Mouse (Mus musculus) bone marrow, adult 2 months (tissue): ENCODE results near the gene Tgfbrap1. TPM values are rescaled to one million over a fixed set of nuclear protein-coding genes. Genes with fewer than 3 reads are reported as not detected.
A peak's percentile ranks its signal among the peaks of the same experiment; 100 is the strongest.

ENCODE experiments used
- H3K27ac ChIP-seq: fragments of 200-500 bp; 2 replicates; pipeline ENCODE4 v1.5.1; 2012; ENCODE audit warnings: low read depth, mild to moderate bottlenecking, control low read depth, inconsistent platforms, low read length; ENCODE audit not compliant: control insufficient read depth, poor library complexity, insufficient read depth
- H3K4me1 ChIP-seq: fragments of 200-500 bp; 2 replicates; pipeline ENCODE4 v1.6.1; 2011; ENCODE audit warnings: low read length; ENCODE audit not compliant: control insufficient read depth, insufficient read depth
- H3K4me3 ChIP-seq: fragments of 200-500 bp; replicated peaks from 2 replicates; pipeline ENCODE3; 2011; ENCODE audit warnings: mild to moderate bottlenecking, low read depth, low read length, control low read depth; ENCODE audit not compliant: control insufficient read depth
- CTCF ChIP-seq: fragments of 200-500 bp; IDR thresholded peaks from 2 replicates; pipeline ENCODE4 v1.5.1; 2011; ENCODE audit warnings: low read length, control low read depth; ENCODE audit not compliant: control insufficient read depth, insufficient read depth
- POLR2A ChIP-seq: fragments of 200-500 bp; IDR thresholded peaks from 2 replicates; pipeline ENCODE4 v1.6.1; 2011; ENCODE audit warnings: low read depth, mild to moderate bottlenecking, control low read depth, low read length, borderline replicate concordance; ENCODE audit not compliant: control insufficient read depth
- WGBS: fragments of 180-500 bp; shearing (Covaris S2); methylation state at CpG from one replicate; pipeline ENCODE4 v1.1.7; 2018; 5-methylcytosine and 5-hydroxymethylcytosine counted together
- polyA plus RNA-seq: library from polyadenylated mRNA; stranded (reverse); fragments of >200 nt; gene quantifications from 2 replicates; pipeline ENCODE4 v1.2.4, GENCODE M21; 2011; ENCODE audit warnings: low replicate concordance; ENCODE audit not compliant: missing spikeins, insufficient read depth, insufficient read length

The Tgfbrap1 gene
- polyA plus RNA-seq, 1 experiment = 11.2 TPM

- 68% methylated on average over 4 of the region's 4 CpGs for WGBS
- no peak for TF ChIP-seq POLR2A
- TF ChIP-seq CTCF = no peak
- no peak overlapping the region for H3K4me3 ChIP-seq
- H3K4me1 ChIP-seq = no peaks in the 10 kb centered on the region
- H3K27ac ChIP-seq = no peak overlapping the region
Measured at GRCm38 (mm10) chr1:43124726-43125125, 26.3 kb upstream of the Tgfbrap1 start.

- no peak for TF ChIP-seq POLR2A
- TF ChIP-seq CTCF = no peak
- H3K4me3 ChIP-seq = no peak overlapping the region
- 86% methylated on average over 2 of the region's 2 CpGs for WGBS
- no peaks in the 10 kb centered on the region for H3K4me1 ChIP-seq
- H3K27ac ChIP-seq = no peak overlapping the region
Measured at GRCm38 (mm10) chr1:43122616-43123015, 24.2 kb upstream of the Tgfbrap1 start.

- TF ChIP-seq POLR2A (no peak), CTCF (no peak)
- Histone ChIP-seq H3K4me3 (no peak overlapping the region), H3K4me1 (no peaks in the 10 kb centered on the region), H3K27ac (no peak overlapping the region)
- 89% methylated on average over 5 of the region's 5 CpGs for WGBS
Measured at GRCm38 (mm10) chr1:43120950-43121349, 22.5 kb upstream of the Tgfbrap1 start.

- H3K4me3 ChIP-seq = no peak overlapping the region
- TF ChIP-seq POLR2A = no peak
- no peak for TF ChIP-seq CTCF
- no peak overlapping the region for H3K27ac ChIP-seq
- 90% methylated on average over 8 of the region's 8 CpGs for WGBS
- no peaks in the 10 kb centered on the region for H3K4me1 ChIP-seq
Measured at GRCm38 (mm10) chr1:43117435-43117834, 19.0 kb upstream of the Tgfbrap1 start.

- 81% methylated on average over 2 of the region's 2 CpGs for WGBS
- Histone ChIP-seq H3K27ac (no peak overlapping the region), H3K4me3 (no peak overlapping the region), H3K4me1 (no peaks in the 10 kb centered on the region)
- TF ChIP-seq POLR2A (no peak), CTCF (peak; percentile 59; the same call in 1 of the 2 replicates)
Measured at GRCm38 (mm10) chr1:43112882-43113281, 14.4 kb upstream of the Tgfbrap1 start.

- H3K4me3 ChIP-seq = no peak overlapping the region
- H3K27ac ChIP-seq = no peak overlapping the region
- no peaks in the 10 kb centered on the region for H3K4me1 ChIP-seq
- WGBS = 46% methylated on average over 4 of the region's 4 CpGs
- no peak for TF ChIP-seq POLR2A
- TF ChIP-seq CTCF = peak; percentile 89
Measured at GRCm38 (mm10) chr1:43110556-43110955, 12.1 kb upstream of the Tgfbrap1 start.

GRCm38 (mm10) chr1:43108729-43109128 is 10.3 kb upstream of the Tgfbrap1 start:
- Histone ChIP-seq H3K4me3 (no peak overlapping the region), H3K27ac (no peak overlapping the region), H3K4me1 (no peaks in the 10 kb centered on the region)
- 68% methylated on average over 2 of the region's 2 CpGs for WGBS
- no peak for TF ChIP-seq POLR2A
- TF ChIP-seq CTCF = no peak

GRCm38 (mm10) chr1:43094206-43094605 is 4.2 kb downstream of the Tgfbrap1 start:
- Histone ChIP-seq H3K27ac (no peak overlapping the region), H3K4me1 (no peaks in the 10 kb centered on the region; the same call in 1 of the 2 replicates), H3K4me3 (no peak overlapping the region)
- no peak for TF ChIP-seq POLR2A
- TF ChIP-seq CTCF = no peak
- 64% methylated on average over 2 of the region's 2 CpGs for WGBS
